Mouse (Mus musculus) midbrain, embryonic 14.5 days (tissue): ENCODE measurements around the gene Fxr2. TPM values are rescaled to one million over a fixed set of nuclear protein-coding genes. Genes with fewer than 3 reads are reported as not detected.
"Not testable (repeated sequence)": the region's sequence is repeated elsewhere in the genome, so short reads cannot be mapped to it uniquely, and the experiment has no call there.

ENCODE experiments used
- ATAC-seq: fragments of 200-750 bp; cut with Nextera tagmentation; 2 replicates; pipeline ENCODE4 v1.8.0; 2017; ENCODE audit warnings: moderate number of reproducible peaks, moderate library complexity; ENCODE audit not compliant: low FRiP score, low TSS enrichment
- DNase-seq: peaks from one replicate; pipeline ENCODE4 v3.0.0-alpha.2; 2015
- H3K27ac ChIP-seq: fragments of 300-500 bp; sonication (generic); replicated peaks from 2 replicates; pipeline ENCODE4 v1.5.1; 2014; ENCODE audit warnings: mild to moderate bottlenecking, low read depth, low read length, moderate library complexity
- H3K27me3 ChIP-seq: fragments of 300-500 bp; sonication (generic); 2 replicates; pipeline ENCODE4 v1.6.1; 2014; ENCODE audit warnings: low read length, control low read depth, mixed read lengths; ENCODE audit not compliant: control insufficient read depth, insufficient read depth
- H3K36me3 ChIP-seq: fragments of 300-500 bp; sonication (generic); 2 replicates; pipeline ENCODE4 v1.6.1; 2014; ENCODE audit warnings: low read length, control low read depth; ENCODE audit not compliant: control insufficient read depth, insufficient read depth
- H3K4me1 ChIP-seq: fragments of 300-500 bp; sonication (generic); 2 replicates; pipeline ENCODE4 v1.6.1; 2014; ENCODE audit warnings: mild to moderate bottlenecking, antibody characterized with exemption, low read length, control low read depth; ENCODE audit not compliant: control insufficient read depth, insufficient read depth
- H3K4me2 ChIP-seq: fragments of 300-500 bp; sonication (generic); 2 replicates; pipeline ENCODE4 v1.6.1; 2014; ENCODE audit warnings: mild to moderate bottlenecking, low read length, moderate library complexity
- H3K4me3 ChIP-seq: fragments of 300-500 bp; sonication (generic); replicated peaks from 2 replicates; pipeline ENCODE4 v1.5.1; 2014; ENCODE audit warnings: low read depth, low read length
- H3K9ac ChIP-seq: fragments of 300-500 bp; sonication (generic); replicated peaks from 2 replicates; pipeline ENCODE4 v1.6.1; 2014; ENCODE audit warnings: mild to moderate bottlenecking, low read length, moderate library complexity
- H3K9me3 ChIP-seq: fragments of 300-500 bp; sonication (generic); 2 replicates; pipeline ENCODE4 v1.6.1; 2016; ENCODE audit warnings: low read length, control low read depth, mixed read lengths; ENCODE audit not compliant: control insufficient read depth
- WGBS: fragments of 180-500 bp; shearing (Covaris S2); extraction: QIAGEN DNeasy Blood & Tissue Kit; methylation state at CpG from one replicate; pipeline ENCODE4 v1.1.7; 2014; 5-methylcytosine and 5-hydroxymethylcytosine counted together
- polyA plus RNA-seq: library from polyadenylated mRNA; unstranded; fragments of >200 nt; fragmentation: Nextera tagmentation; extraction: Ambion mirVana; gene quantifications from 2 replicates; pipeline ENCODE4 v1.2.1, GENCODE M21; 2014

The Fxr2 gene
- polyA plus RNA-seq, 1 experiment from 2014 or later: 35.9 TPM

- Histone ChIP-seq H3K4me1 (peaks cover 6% of the 10 kb centered on the region; the same call in 1 of the 2 replicates), H3K27ac (no peak overlapping the region), H3K4me3 (no peak overlapping the region), H3K9ac (no peak overlapping the region), H3K36me3 (no peaks in the 10 kb centered on the region), H3K9me3 (no peaks in the 10 kb centered on the region), H3K4me2 (no peak overlapping the region), H3K27me3 (no peaks in the 10 kb centered on the region)
- DNase-seq (no peak), ATAC-seq (no peak)
- WGBS: 44% methylated on average over 10 of the region's 10 CpGs
Measured at GRCm38 (mm10) chr11:69616781-69617180, 16.0 kb upstream of the Fxr2 start.

- WGBS: 78% methylated on average over 5 of the region's 5 CpGs
Measured at GRCm38 (mm10) chr11:69617805-69618204, 15.0 kb upstream of the Fxr2 start, which contains the start of gene Shbg. Gene Shbg, minus strand, starts transcription at chr11:69617905.

GRCm38 (mm10) chr11:69620394-69621081 lies 12.3 kb upstream of the Fxr2 start:
- Histone ChIP-seq H3K9ac (no peak overlapping the region), H3K27me3 (no peaks in the 10 kb centered on the region), H3K36me3 (no peaks in the 10 kb centered on the region), H3K27ac (no peak overlapping the region), H3K4me1 (peaks cover 18% of the 10 kb centered on the region), H3K4me2 (no peak overlapping the region), H3K9me3 (no peaks in the 10 kb centered on the region), H3K4me3 (no peak overlapping the region)
- WGBS: 88% methylated on average over 7 of the region's 7 CpGs
- DNase-seq (no peak), ATAC-seq (no peak)

More at GRCm38 (mm10) chr11:69617805-69618204, 15.0 kb upstream of the Fxr2 start, which contains the start of gene Shbg:
- no peaks in the 10 kb centered on the region for H3K36me3 ChIP-seq
- ATAC-seq: no peak
- H3K9ac ChIP-seq: no peak within 1 kb of the TSS
- no peak within 1 kb of the TSS for H3K4me2 ChIP-seq
- no peaks in the 10 kb centered on the region for H3K9me3 ChIP-seq
- H3K27me3 ChIP-seq: no peaks in the 10 kb centered on the region
- peaks cover 13% of the 10 kb centered on the region for H3K4me1 ChIP-seq
- H3K27ac ChIP-seq: no peak within 1 kb of the TSS
- DNase-seq: no peak
- no peak within 1 kb of the TSS for H3K4me3 ChIP-seq

GRCm38 (mm10) chr11:69621571-69622268 lies 11.1 kb upstream of the Fxr2 start, which contains the start of gene Sat2:
Gene Sat2, plus strand, starts transcription at chr11:69622024.
- Histone ChIP-seq H3K4me1 (peaks cover 18% of the 10 kb centered on the region), H3K27me3 (no peaks in the 10 kb centered on the region), H3K36me3 (no peaks in the 10 kb centered on the region), H3K9me3 (no peaks in the 10 kb centered on the region), H3K27ac (peak within 1 kb of the TSS; percentile 74), H3K9ac (peak within 1 kb of the TSS; percentile 62), H3K4me2 (peak within 1 kb of the TSS; percentile 81), H3K4me3 (peak within 1 kb of the TSS; percentile 42)
- whole genome bisulfite sequencing: under 1% methylated on average over 20 of the region's 20 CpGs
- DNase-seq (peak; percentile 88), ATAC-seq (peak; percentile 74; the same call in 1 of the 2 replicates)

- H3K9me3 ChIP-seq: no peaks in the 10 kb centered on the region
- ATAC-seq (no peak; the same call in 1 of the 2 replicates), DNase-seq (peak; percentile 12)
- peak overlapping the region; percentile 62 for H3K9ac ChIP-seq
- no peaks in the 10 kb centered on the region for H3K36me3 ChIP-seq
- H3K27me3 ChIP-seq: no peaks in the 10 kb centered on the region
- WGBS: 44% methylated on average over 6 of the region's 6 CpGs
- peak overlapping the region; percentile 74 for H3K27ac ChIP-seq
- peaks cover 18% of the 10 kb centered on the region for H3K4me1 ChIP-seq
- H3K4me3 ChIP-seq: peak overlapping the region; percentile 42
- peak overlapping the region; percentile 81 for H3K4me2 ChIP-seq
Measured at GRCm38 (mm10) chr11:69622406-69622805, 10.4 kb upstream of the Fxr2 start.

GRCm38 (mm10) chr11:69623006-69623405 lies 9.8 kb upstream of the Fxr2 start:
- no peaks in the 10 kb centered on the region for H3K36me3 ChIP-seq
- no peaks in the 10 kb centered on the region for H3K9me3 ChIP-seq
- peak overlapping the region; percentile 42; the same call in 1 of the 2 replicates for H3K4me3 ChIP-seq
- peak overlapping the region; percentile 81 for H3K4me2 ChIP-seq
- peaks cover 18% of the 10 kb centered on the region for H3K4me1 ChIP-seq
- DNase-seq (no peak), ATAC-seq (no peak)
- peak overlapping the region; percentile 62 for H3K9ac ChIP-seq
- 76% methylated on average over 4 of the region's 4 CpGs for WGBS
- H3K27me3 ChIP-seq: no peaks in the 10 kb centered on the region
- H3K27ac ChIP-seq: no peak overlapping the region

- not testable (repeated sequence) for H3K27me3 ChIP-seq, H3K36me3 ChIP-seq, ATAC-seq, H3K4me2 ChIP-seq, H3K4me3 ChIP-seq, H3K9me3 ChIP-seq, H3K27ac ChIP-seq, DNase-seq, H3K9ac ChIP-seq
- peaks cover 18% of the 10 kb centered on the region for H3K4me1 ChIP-seq
- 80% methylated on average over 2 of the region's 2 CpGs for WGBS
Measured at GRCm38 (mm10) chr11:69624339-69624738, 8.5 kb upstream of the Fxr2 start.

- Histone ChIP-seq H3K9ac (no peak overlapping the region), H3K27me3 (no peaks in the 10 kb centered on the region), H3K4me3 (no peak overlapping the region), H3K27ac (no peak overlapping the region), H3K4me1 (peaks cover 3% of the 10 kb centered on the region; the same call in 1 of the 2 replicates), H3K36me3 (no peaks in the 10 kb centered on the region), H3K4me2 (no peak overlapping the region), H3K9me3 (no peaks in the 10 kb centered on the region)
- DNase-seq: peak; percentile 90
- ATAC-seq: no peak
- WGBS: 37% methylated on average over 6 of the region's 6 CpGs
Measured at GRCm38 (mm10) chr11:69628286-69628685, 4.5 kb upstream of the Fxr2 start.
